Mouse (Mus musculus) heart, postnatal 0 days (tissue): Measurements from ENCODE around the gene Arhgap32. TPM values are rescaled to one million over a fixed set of nuclear protein-coding genes. Genes with fewer than 3 reads are reported as not detected.

Experiments
- ATAC-seq: fragments of 200-750 bp; cut with Nextera tagmentation; 2 replicates; pipeline ENCODE4 v1.8.0; 2017; ENCODE audit warnings: low read depth, moderate number of reproducible peaks, moderate library complexity; ENCODE audit not compliant: insufficient read depth
- DNase-seq: peaks from one replicate; pipeline ENCODE4 v3.0.0-alpha.2; 2016; ENCODE audit warnings: low spot score
- H3K27ac ChIP-seq: fragments of 300-500 bp; sonication (generic); 2 replicates; pipeline ENCODE4 v1.5.1; 2014; ENCODE audit warnings: low read depth, mild to moderate bottlenecking
- H3K27me3 ChIP-seq: fragments of 300-500 bp; sonication (generic); 2 replicates; pipeline ENCODE4 v1.6.1; 2014; ENCODE audit warnings: low read length, mixed read lengths; ENCODE audit not compliant: control insufficient read depth, insufficient read depth
- H3K36me3 ChIP-seq: fragments of 300-500 bp; sonication (generic); replicated peaks from 2 replicates; pipeline ENCODE4 v1.6.1; 2014; ENCODE audit warnings: low read length, mixed read lengths; ENCODE audit not compliant: control insufficient read depth, insufficient read depth
- H3K4me1 ChIP-seq: fragments of 300-500 bp; sonication (generic); 2 replicates; pipeline ENCODE4 v1.6.1; 2014; ENCODE audit warnings: antibody characterized with exemption; ENCODE audit not compliant: control insufficient read depth, insufficient read depth
- H3K4me2 ChIP-seq: fragments of 300-500 bp; sonication (generic); 2 replicates; pipeline ENCODE4 v1.6.1; 2014; ENCODE audit warnings: low read depth, mild to moderate bottlenecking, low read length, moderate library complexity
- H3K4me3 ChIP-seq: fragments of 300-500 bp; sonication (generic); 2 replicates; pipeline ENCODE4 v1.5.1; 2014; ENCODE audit warnings: low read depth, low read length
- H3K9ac ChIP-seq: fragments of 300-500 bp; sonication (generic); replicated peaks from 2 replicates; pipeline ENCODE4 v1.6.1; 2014; ENCODE audit warnings: low read depth, low read length, mixed read lengths
- H3K9me3 ChIP-seq: fragments of 300-500 bp; sonication (generic); replicated peaks from 2 replicates; pipeline ENCODE4 v1.6.1; 2016; ENCODE audit warnings: low read length; ENCODE audit not compliant: control insufficient read depth
- CTCF ChIP-seq: IDR thresholded peaks from 2 replicates; pipeline ENCODE4 v1.5.1; 2016; ENCODE audit warnings: antibody characterized with exemption, control low read depth, low read depth
- EP300 ChIP-seq: IDR thresholded peaks from 2 replicates; pipeline ENCODE4 v1.6.1; 2016; ENCODE audit warnings: antibody characterized with exemption, low read depth
- WGBS: fragments of 180-500 bp; shearing (Covaris S2); extraction: QIAGEN DNeasy Blood & Tissue Kit; methylation state at CpG from one replicate; pipeline ENCODE4 v1.1.7; 2014; 5-methylcytosine and 5-hydroxymethylcytosine counted together
- polyA plus RNA-seq: library from polyadenylated mRNA; unstranded; fragments of >200 nt; fragmentation: Nextera tagmentation; extraction: Ambion mirVana; gene quantifications from 2 replicates; pipeline ENCODE4 v1.2.1, GENCODE M21; 2015
- total RNA-seq: library from RNA; depleted of rRNA; stranded (reverse); fragments of >200 nt; gene quantifications from 2 replicates; pipeline ENCODE4 v1.2.3, GENCODE M21; 2014; ENCODE audit warnings: low replicate concordance; rRNA removed

Gene Arhgap32
- 9.0 and 11.4 TPM in 2 replicates for total RNA-seq
- polyA plus RNA-seq = 1.8 and 1.9 TPM in 2 replicates

- DNase-seq = no peak
- no peak for ATAC-seq
- Histone ChIP-seq H3K9me3 (no peaks in the 10 kb centered on the region), H3K9ac (no peak within 1 kb of the TSS), H3K36me3 (no peaks in the 10 kb centered on the region), H3K27ac (no peak within 1 kb of the TSS), H3K4me2 (no peak within 1 kb of the TSS), H3K4me1 (peaks cover 3% of the 10 kb centered on the region; the same call in 1 of the 2 replicates), H3K4me3 (no peak within 1 kb of the TSS), H3K27me3 (no peaks in the 10 kb centered on the region)
- no peak for TF ChIP-seq CTCF
- TF ChIP-seq EP300 = no peak
- WGBS = 86% methylated on average over 1 of the region's 1 CpGs
These were observed at the start of gene Arhgap32 for GRCm38 (mm10) chr9:32115786-32116185. TSS of gene Arhgap32 (plus strand) at chr9:32116136.

- 86% methylated on average over 6 of the region's 6 CpGs for WGBS
- no peak for TF ChIP-seq CTCF
- no peak for TF ChIP-seq EP300
- Histone ChIP-seq H3K9me3 (no peaks in the 10 kb centered on the region), H3K27ac (no peak overlapping the region), H3K4me2 (no peak overlapping the region), H3K36me3 (no peaks in the 10 kb centered on the region), H3K4me3 (no peak overlapping the region), H3K27me3 (no peaks in the 10 kb centered on the region), H3K9ac (no peak overlapping the region), H3K4me1 (no peaks in the 10 kb centered on the region)
- ATAC-seq (no peak), DNase-seq (no peak)
These were observed 43.2 kb upstream of the Arhgap32 start for GRCm38 (mm10) chr9:32072778-32073177.

- no peak overlapping the region for H3K27ac ChIP-seq
- no peak overlapping the region for H3K4me2 ChIP-seq
- TF ChIP-seq CTCF (no peak), EP300 (no peak)
These were observed 27.7 kb upstream of the Arhgap32 start for GRCm38 (mm10) chr9:32088106-32088776.

GRCm38 (mm10) chr9:32088882-32089281, 27.1 kb upstream of the Arhgap32 start:
- 54% methylated on average over 3 of the region's 3 CpGs for WGBS
- Histone ChIP-seq H3K4me2 (no peak overlapping the region), H3K9me3 (no peaks in the 10 kb centered on the region), H3K4me3 (no peak overlapping the region), H3K4me1 (peaks cover 14% of the 10 kb centered on the region; the same call in 1 of the 2 replicates), H3K36me3 (no peaks in the 10 kb centered on the region), H3K27ac (no peak overlapping the region), H3K27me3 (no peaks in the 10 kb centered on the region), H3K9ac (no peak overlapping the region)
- no peak for DNase-seq
- no peak for ATAC-seq
- TF ChIP-seq CTCF = peak; percentile 25; the same call in 1 of the 2 replicates
- no peak for TF ChIP-seq EP300

More at GRCm38 (mm10) chr9:32088106-32088776, 27.7 kb upstream of the Arhgap32 start:
- Histone ChIP-seq H3K27me3 (no peaks in the 10 kb centered on the region), H3K9ac (no peak overlapping the region), H3K4me1 (peaks cover 11% of the 10 kb centered on the region; the same call in 1 of the 2 replicates), H3K9me3 (no peaks in the 10 kb centered on the region), H3K36me3 (no peaks in the 10 kb centered on the region), H3K4me3 (no peak overlapping the region)
- DNase-seq = no peak
- no peak for ATAC-seq
- 61% methylated on average over 4 of the region's 4 CpGs for WGBS

- H3K9ac ChIP-seq = no peak overlapping the region
- no peaks in the 10 kb centered on the region for H3K27me3 ChIP-seq
- no peaks in the 10 kb centered on the region for H3K9me3 ChIP-seq
- DNase-seq (no peak), ATAC-seq (no peak)
- H3K4me3 ChIP-seq = no peak overlapping the region
- H3K4me2 ChIP-seq = no peak overlapping the region
- TF ChIP-seq EP300 (no peak), CTCF (no peak)
- WGBS = 23% methylated on average over 2 of the region's 2 CpGs
- no peak overlapping the region for H3K27ac ChIP-seq
- no peaks in the 10 kb centered on the region for H3K36me3 ChIP-seq
- H3K4me1 ChIP-seq = peaks cover 27% of the 10 kb centered on the region
These were observed 22.5 kb upstream of the Arhgap32 start for GRCm38 (mm10) chr9:32093456-32093855.
